Mouse (Mus musculus) lung, adult 2 months (tissue): ENCODE results near the gene Cdrt4. TPM values are rescaled to one million over a fixed set of nuclear protein-coding genes. Genes with fewer than 3 reads are reported as not detected.

ENCODE experiments used
- DNase-seq: peaks from one replicate; pipeline ENCODE4 v3.0.0; 2022
- H3K4me1 ChIP-seq: fragments of 200-500 bp; 2 replicates; pipeline ENCODE4 v1.6.1; 2011; ENCODE audit warnings: low read length; ENCODE audit not compliant: control insufficient read depth, insufficient read depth
- H3K4me3 ChIP-seq: fragments of 200-500 bp; replicated peaks from 2 replicates; pipeline ENCODE3; 2011; ENCODE audit warnings: low read depth, mild to moderate bottlenecking, control low read depth, low read length; ENCODE audit errors: extremely low read depth
- CTCF ChIP-seq: fragments of 200-500 bp; IDR thresholded peaks from 2 replicates; pipeline ENCODE4 v1.5.1; 2011; ENCODE audit warnings: mild to moderate bottlenecking, low read length, control low read depth; ENCODE audit not compliant: insufficient read depth
- POLR2A ChIP-seq: fragments of 200-500 bp; IDR thresholded peaks from 2 replicates; pipeline ENCODE4 v1.6.1; 2011; ENCODE audit warnings: low read depth, mild to moderate bottlenecking, control low read depth, low read length, borderline replicate concordance; ENCODE audit errors: extremely low read depth
- WGBS: fragments of 180-500 bp; shearing (Covaris S2); methylation state at CpG from one replicate; pipeline ENCODE4 v1.1.7; 2018; 5-methylcytosine and 5-hydroxymethylcytosine counted together
- polyA plus RNA-seq: library from polyadenylated mRNA; depleted of rRNA; stranded (reverse); fragments of >200 nt; gene quantifications from 2 replicates; pipeline ENCODE4 v1.2.3, GENCODE M21; 2012

Gene Cdrt4
- polyA plus RNA-seq, 1 experiment: 0.73 TPM

DNA sequence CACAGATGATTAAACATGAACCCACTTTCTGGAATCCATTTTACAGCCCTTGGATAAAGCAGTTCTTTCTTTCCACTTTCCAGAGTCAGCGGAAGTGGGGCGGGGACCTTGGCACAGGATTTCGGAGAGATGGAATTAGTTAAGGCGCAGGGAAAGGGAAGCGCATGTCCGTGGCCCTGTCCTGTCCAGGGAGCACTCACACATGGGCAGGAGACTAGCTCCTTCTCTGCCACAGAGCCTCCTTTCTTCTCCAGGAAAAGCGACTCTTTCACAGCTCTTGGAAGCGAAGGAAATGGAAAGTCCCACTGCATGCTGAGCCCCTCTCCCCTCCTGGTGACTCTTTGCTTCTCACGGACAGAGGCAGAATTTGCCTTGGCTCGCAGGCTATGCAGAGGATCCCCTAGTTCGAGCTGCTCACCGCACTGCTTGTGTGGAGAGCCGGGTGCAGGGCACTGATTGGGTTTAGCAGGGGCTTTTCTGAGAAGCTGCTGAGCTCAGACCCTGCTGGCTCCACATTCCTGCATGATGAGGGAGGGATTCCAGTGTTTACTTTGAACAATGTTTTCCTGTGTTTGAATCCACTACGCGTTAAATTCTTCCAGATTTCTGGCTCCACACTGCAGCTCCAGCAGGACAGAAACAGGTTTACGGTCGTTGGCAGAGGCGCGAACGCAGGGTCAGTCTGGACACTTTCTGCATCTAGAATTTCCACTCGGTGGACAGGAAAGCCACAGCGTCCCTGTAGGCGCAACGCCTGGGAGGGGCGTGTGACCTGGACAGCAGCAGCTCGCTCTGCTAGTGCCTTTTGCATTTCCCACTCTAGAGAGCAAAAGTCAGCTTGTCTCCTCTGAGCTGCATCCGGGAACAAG lies 16.0 kb downstream of the Cdrt4 start:
- 5% methylated on average over 27 of the region's 27 CpGs for WGBS
- TF ChIP-seq POLR2A (peak; percentile 46; the same call in 1 of the 2 replicates), CTCF (no peak)
- Histone ChIP-seq H3K4me3 (no peak overlapping the region), H3K4me1 (peaks cover 6% of the 10 kb centered on the region)
- peak; percentile 31 for DNase-seq

DNA sequence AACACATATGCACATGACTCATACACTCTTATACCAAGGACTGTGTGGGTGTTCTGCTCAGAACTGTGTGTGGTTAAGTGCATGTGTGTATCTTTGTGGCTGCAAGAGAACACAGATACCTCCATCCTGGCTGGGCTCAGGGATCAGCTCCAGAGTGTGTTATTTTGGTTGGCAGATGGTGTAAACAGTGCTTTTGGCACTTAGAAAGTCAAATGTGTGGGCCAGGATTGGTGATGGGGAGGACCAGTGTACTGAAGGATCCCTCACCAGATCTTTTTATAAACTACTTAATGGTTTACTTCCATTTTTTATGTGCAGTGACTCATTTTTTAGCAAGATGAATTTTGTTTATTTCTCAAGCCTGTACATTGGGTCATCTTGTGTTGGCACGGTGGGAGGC lies 26.2 kb downstream of the Cdrt4 start:
- TF ChIP-seq POLR2A (no peak), CTCF (no peak)
- peaks cover 4% of the 10 kb centered on the region; the same call in 1 of the 2 replicates for H3K4me1 ChIP-seq
- 49% methylated on average over 1 of the region's 1 CpGs for WGBS
- H3K4me3 ChIP-seq: no peak overlapping the region
- DNase-seq: no peak

DNA sequence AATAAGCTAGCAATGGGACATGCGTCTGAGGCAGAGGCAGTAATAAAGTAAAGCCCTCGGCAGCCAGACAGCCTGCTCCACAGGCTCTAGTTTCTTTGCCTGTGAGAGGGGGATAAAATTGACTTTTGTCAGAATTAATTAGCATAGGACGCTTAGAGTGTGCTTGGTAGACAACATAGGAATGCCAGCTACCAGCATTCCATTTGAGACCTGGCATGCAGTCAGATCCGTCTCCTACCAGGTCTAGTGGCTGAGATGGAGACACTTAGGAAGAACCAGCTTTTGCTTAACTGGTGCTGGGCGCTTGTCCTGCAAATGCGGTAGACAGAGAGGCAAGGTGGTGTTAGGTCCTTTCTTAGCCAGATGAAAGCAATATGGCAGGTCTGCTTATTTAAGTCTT lies 27.9 kb downstream of the Cdrt4 start:
- TF ChIP-seq CTCF: no peak
- TF ChIP-seq POLR2A: no peak
- Histone ChIP-seq H3K4me3 (no peak overlapping the region), H3K4me1 (peaks cover 10% of the 10 kb centered on the region)
- DNase-seq: no peak
- 69% methylated on average over 6 of the region's 6 CpGs for WGBS

DNA sequence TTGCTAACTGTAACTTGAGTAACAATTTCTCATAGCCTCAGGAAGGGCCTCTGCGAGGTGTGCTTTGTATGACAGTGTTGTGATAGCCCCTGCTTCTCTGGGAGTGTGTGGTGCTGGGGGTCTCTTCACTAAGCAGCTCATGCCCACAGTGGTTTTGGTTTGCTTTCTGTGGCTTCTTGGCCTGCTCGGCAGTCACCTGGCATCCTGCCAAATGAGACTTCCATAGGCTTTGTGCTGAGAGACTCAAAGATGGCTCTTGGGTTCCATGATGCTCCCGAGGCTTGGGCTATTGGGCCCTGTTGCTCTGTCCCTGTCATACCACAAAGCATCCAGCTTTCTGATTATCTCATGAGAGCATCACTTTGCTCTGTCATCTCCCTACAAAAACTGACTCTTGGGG lies 30.7 kb downstream of the Cdrt4 start:
- no peak for DNase-seq
- TF ChIP-seq POLR2A: no peak
- no peak for TF ChIP-seq CTCF
- Histone ChIP-seq H3K4me1 (peaks cover 10% of the 10 kb centered on the region), H3K4me3 (no peak overlapping the region)
- WGBS: 56% methylated on average over 3 of the region's 3 CpGs

DNA sequence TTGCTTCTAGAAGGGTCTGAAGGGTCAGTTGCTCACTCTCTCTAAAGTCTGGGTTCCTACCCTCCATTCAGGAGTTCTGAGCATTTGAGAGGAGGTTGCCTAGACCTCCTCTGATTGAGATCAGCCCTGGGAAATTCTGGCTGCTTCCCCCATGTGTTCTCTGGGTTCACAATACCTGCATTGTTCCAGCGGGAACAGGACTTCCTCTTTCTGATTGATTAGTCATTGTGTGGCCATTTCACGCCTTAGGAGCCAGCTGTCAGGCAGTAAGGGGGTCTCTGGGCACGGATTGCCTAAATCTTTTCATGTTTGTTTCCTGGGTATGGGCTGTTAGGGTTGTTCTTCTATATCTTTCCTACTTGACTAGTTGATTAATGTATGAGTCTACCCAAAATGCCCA lies 32.8 kb downstream of the Cdrt4 start:
- TF ChIP-seq POLR2A (no peak), CTCF (no peak)
- Histone ChIP-seq H3K4me3 (no peak overlapping the region), H3K4me1 (peaks cover 9% of the 10 kb centered on the region)
- DNase-seq: no peak
- WGBS: 41% methylated on average over 3 of the region's 3 CpGs

DNA sequence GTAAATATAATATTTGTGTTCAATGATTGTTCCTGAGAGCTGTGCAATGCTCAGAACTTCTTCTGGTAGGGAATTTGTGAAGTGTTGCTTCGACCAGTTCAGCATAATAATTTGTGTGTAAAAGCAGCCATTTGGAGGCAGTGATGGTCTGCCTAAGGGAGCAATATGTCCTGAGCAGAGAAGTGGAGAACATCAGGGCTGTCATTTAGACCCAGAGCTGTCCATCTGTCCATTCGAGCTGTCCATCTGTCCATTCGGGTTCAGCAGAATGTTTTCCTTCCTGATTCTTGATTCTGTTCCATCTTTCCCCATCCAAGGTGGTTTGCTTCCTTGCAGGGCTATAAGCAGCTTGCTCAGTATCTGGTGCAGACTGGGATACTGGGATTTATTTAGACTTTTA lies 33.4 kb downstream of the Cdrt4 start:
- WGBS: 48% methylated on average over 3 of the region's 3 CpGs
- peaks cover 6% of the 10 kb centered on the region for H3K4me1 ChIP-seq
- H3K4me3 ChIP-seq: no peak overlapping the region
- TF ChIP-seq CTCF (no peak), POLR2A (no peak)
- no peak for DNase-seq

DNA sequence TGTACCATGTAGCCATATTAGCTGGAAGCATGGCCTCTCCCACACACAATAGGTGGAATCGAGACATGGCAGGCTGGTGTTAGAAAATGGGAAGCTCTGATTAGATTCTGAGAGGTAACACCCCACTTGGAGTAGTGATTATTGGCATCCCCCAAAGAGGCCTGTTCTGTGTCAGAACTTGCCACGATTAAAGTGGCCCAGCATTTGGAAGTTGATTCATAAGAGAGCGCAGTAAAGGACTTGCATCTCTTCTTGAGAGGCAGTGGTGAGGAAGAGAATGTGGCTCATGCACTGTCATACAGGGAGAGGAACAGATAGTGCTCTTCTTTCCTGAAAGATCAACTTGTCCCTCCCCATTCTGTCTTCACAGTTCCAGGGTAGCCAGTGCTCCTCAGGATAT lies 34.1 kb downstream of the Cdrt4 start:
- peaks cover 6% of the 10 kb centered on the region for H3K4me1 ChIP-seq
- no peak for DNase-seq
- TF ChIP-seq POLR2A (no peak), CTCF (no peak)
- 78% methylated on average over 3 of the region's 3 CpGs for WGBS
- no peak overlapping the region for H3K4me3 ChIP-seq

DNA sequence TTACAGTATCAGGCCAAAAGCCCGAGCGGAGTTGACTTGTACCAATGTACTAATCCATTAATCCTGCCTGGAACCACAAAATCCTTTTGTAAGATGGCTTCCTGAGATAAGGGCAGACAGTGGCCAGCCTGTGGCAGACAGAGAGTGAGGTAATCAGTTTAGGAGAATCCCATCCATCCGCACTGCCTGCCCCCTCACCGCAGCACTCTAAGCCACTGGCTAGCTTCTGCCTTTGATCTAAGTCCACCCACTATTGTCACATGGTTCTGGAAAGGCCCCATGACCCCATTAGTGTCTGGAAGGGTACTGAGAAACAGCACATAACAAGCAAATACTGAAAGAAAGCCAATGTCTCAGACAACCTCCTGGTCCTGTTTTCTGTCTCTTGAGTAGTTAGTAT lies 35.6 kb downstream of the Cdrt4 start:
- no peak overlapping the region for H3K4me3 ChIP-seq
- 43% methylated on average over 4 of the region's 4 CpGs for WGBS
- no peak for DNase-seq
- peaks cover 8% of the 10 kb centered on the region for H3K4me1 ChIP-seq
- no peak for TF ChIP-seq POLR2A
- no peak for TF ChIP-seq CTCF

DNA sequence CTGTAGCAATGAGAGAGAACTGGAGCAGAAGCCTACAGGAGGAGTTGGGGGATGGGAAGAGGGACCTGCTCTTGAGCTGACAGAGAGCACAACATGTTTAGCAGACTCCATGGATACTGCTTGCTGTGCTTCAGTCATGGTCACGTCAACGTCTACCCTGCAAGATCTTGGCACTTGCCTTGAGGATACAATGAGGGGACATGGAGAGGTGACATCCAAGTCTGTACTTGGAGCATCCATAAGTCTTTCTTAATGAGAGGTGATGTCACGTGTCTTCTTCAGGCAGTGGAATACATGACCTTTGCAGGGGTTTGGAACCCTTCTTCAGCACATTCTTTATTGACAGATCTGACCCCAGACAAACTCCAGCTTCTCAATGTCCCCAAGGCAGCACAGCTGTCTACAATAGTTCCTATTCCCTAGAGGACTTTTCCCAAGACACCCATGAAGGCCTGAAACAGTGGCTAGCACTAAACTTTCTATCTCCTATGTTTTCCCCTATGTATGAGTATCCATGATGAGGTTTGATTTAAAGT lies 39.2 kb downstream of the Cdrt4 start:
- Histone ChIP-seq H3K4me3 (no peak overlapping the region), H3K4me1 (peaks cover 2% of the 10 kb centered on the region; the same call in 1 of the 2 replicates)
- no peak for DNase-seq
- 82% methylated on average over 3 of the region's 3 CpGs for WGBS
- no peak for TF ChIP-seq CTCF

DNA sequence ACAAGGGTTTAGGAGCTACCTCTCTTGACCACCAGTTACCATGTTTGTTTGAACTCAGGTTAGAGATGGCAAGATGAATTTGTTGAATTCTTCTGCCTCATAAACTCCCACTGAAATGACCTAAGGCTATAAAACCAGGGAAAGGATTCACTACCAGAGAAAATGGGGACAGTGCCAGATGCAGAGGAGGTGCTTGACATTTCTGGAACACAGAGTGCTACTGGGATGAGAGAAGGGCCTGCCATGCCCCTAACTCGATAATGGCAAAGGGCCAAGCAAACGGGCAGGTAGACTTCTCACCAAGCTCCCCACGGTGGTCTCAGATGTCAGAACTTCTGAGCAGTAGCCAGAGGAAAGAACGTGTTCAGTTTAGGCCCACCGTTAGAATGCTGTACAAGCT lies 39.8 kb downstream of the Cdrt4 start:
- 72% methylated on average over 5 of the region's 5 CpGs for WGBS
- no peak for TF ChIP-seq POLR2A
- no peak for TF ChIP-seq CTCF
- Histone ChIP-seq H3K4me1 (peaks cover 6% of the 10 kb centered on the region), H3K4me3 (no peak overlapping the region)
- DNase-seq: no peak
